Mouse (Mus musculus) MEL (cell line): ENCODE data around the gene Tigit.

ENCODE experiments used
- BHLHE40 ChIP-seq: IDR thresholded peaks from 2 replicates; pipeline ENCODE4 v1.6.1; 2012; ENCODE audit warnings: low read depth, mild to moderate bottlenecking, inconsistent platforms, low read length, improper control_type of control experiment, borderline replicate concordance
- CHD1 ChIP-seq: IDR thresholded peaks from 2 replicates; pipeline ENCODE4 v1.6.1; 2012; ENCODE audit warnings: low read depth, mild to moderate bottlenecking, inconsistent platforms, low read length, improper control_type of control experiment
- CTCF ChIP-seq, 3 experiments: IDR thresholded peaks in 2 of 3; conservative IDR thresholded peaks in 1 of 3; 2 replicates each; pipeline ENCODE4 v1.5.1; 2011 to 2012; ENCODE audit warnings: low read length in 3 of 3, low read depth in 2 of 3, mild to moderate bottlenecking in 2 of 3, improper control_type of control experiment in 1 of 3, inconsistent platforms in 1 of 3, mixed read lengths in 1 of 3, moderate library complexity in 1 of 3; ENCODE audit not compliant: control insufficient read depth in 1 of 3, insufficient read depth in 1 of 3, poor library complexity in 1 of 3, severe bottlenecking in 1 of 3
- MAX ChIP-seq: IDR thresholded peaks from 2 replicates; pipeline ENCODE4 v1.6.1; 2011; ENCODE audit warnings: low read length, improper control_type of control experiment
- POLR2A ChIP-seq, 2 experiments: IDR thresholded peaks; 2 replicates each; pipeline ENCODE4 v1.6.1; 2011 to 2012; ENCODE audit warnings: low read length in 2 of 2, mild to moderate bottlenecking in 2 of 2, control low read depth in 1 of 2, improper control_type of control experiment in 1 of 2, low read depth in 1 of 2, moderate library complexity in 1 of 2; ENCODE audit not compliant: control insufficient read depth in 1 of 2, insufficient read depth in 1 of 2, poor library complexity in 1 of 2

GRCm38 (mm10) chr16:43637241-43637640 is 26.7 kb downstream of the Tigit start:
- TF ChIP-seq POLR2A (IDR thresholded peaks at IDR 0.05; ENCODE audit: control insufficient read depth in 1 of 2, insufficient read depth in 1 of 2, low read depth in 1 of 2, low read length in 2 of 2, poor library complexity in 1 of 2): no peak
- TF ChIP-seq CTCF (IDR thresholded peaks at IDR 0.05 in 2 of 3, conservative IDR thresholded peaks at IDR 0.05 in 1 of 3; ENCODE audit: control insufficient read depth in 1 of 3, insufficient read depth in 1 of 3, low read depth in 2 of 3, low read length in 3 of 3, poor library complexity in 1 of 3, severe bottlenecking in 1 of 3): no peak
- TF ChIP-seq CHD1: no peak
- no peak for TF ChIP-seq BHLHE40
- no peak for TF ChIP-seq MAX
